Mouse (Mus musculus): ENCODE results near the gene Klrb1. TPM values are rescaled to one million over a fixed set of nuclear protein-coding genes. Genes with fewer than 3 reads are reported as not detected.
"Not testable (repeated sequence)": the region's sequence is repeated elsewhere in the genome, so short reads cannot be mapped to it uniquely, and the experiment has no call there.

Gene Klrb1
- 0.62 TPM in 1 of 2 replicates, not detected in the other for total RNA-seq (2015)
- 0.26 and 0.73 TPM in 2 replicates for total RNA-seq (2017)

- ATAC-seq (ENCODE audit: poor library complexity, severe bottlenecking) = no peak
Observed at GRCm38 (mm10) chr6:128722959-128723358, at the start of gene Klrb1. Gene Klrb1, minus strand, starts transcription at chr6:128723059.

GRCm38 (mm10) chr6:128769481-128770253 lies 46.8 kb upstream of the Klrb1 start:
- no peak for ATAC-seq (ENCODE audit: poor library complexity, severe bottlenecking)

GRCm38 (mm10) chr6:128768047-128768446 lies 45.2 kb upstream of the Klrb1 start:
- ATAC-seq (ENCODE audit: poor library complexity, severe bottlenecking) = no peak

GRCm38 (mm10) chr6:128766486-128767254 lies 43.8 kb upstream of the Klrb1 start:
- peak; percentile 75 for ATAC-seq (ENCODE audit: poor library complexity, severe bottlenecking)

- no peak for ATAC-seq (ENCODE audit: poor library complexity, severe bottlenecking)
Observed at GRCm38 (mm10) chr6:128765211-128765610, 42.4 kb upstream of the Klrb1 start.

- ATAC-seq (ENCODE audit: poor library complexity, severe bottlenecking) = no peak
Observed at GRCm38 (mm10) chr6:128764598-128764997, 41.7 kb upstream of the Klrb1 start.

GRCm38 (mm10) chr6:128763736-128764523 lies 41.1 kb upstream of the Klrb1 start:
- peak; percentile 58 for ATAC-seq (ENCODE audit: poor library complexity, severe bottlenecking)

- ATAC-seq (ENCODE audit: poor library complexity, severe bottlenecking) = not testable (repeated sequence)
Observed at GRCm38 (mm10) chr6:128762892-128763670, 40.2 kb upstream of the Klrb1 start.

GRCm38 (mm10) chr6:128761144-128761540 lies 38.3 kb upstream of the Klrb1 start:
- no peak for ATAC-seq (ENCODE audit: poor library complexity, severe bottlenecking)

GRCm38 (mm10) chr6:128760416-128761143 lies 37.7 kb upstream of the Klrb1 start:
- peak; percentile 76 for ATAC-seq (ENCODE audit: poor library complexity, severe bottlenecking)

GRCm38 (mm10) chr6:128760016-128760415 lies 37.2 kb upstream of the Klrb1 start:
- peak; percentile 48 for ATAC-seq (ENCODE audit: poor library complexity, severe bottlenecking)

- no peak for ATAC-seq (ENCODE audit: poor library complexity, severe bottlenecking)
Observed at GRCm38 (mm10) chr6:128759221-128759950, 36.5 kb upstream of the Klrb1 start.

GRCm38 (mm10) chr6:128755402-128755763 lies 32.5 kb upstream of the Klrb1 start:
- ATAC-seq (ENCODE audit: poor library complexity, severe bottlenecking) = not testable (repeated sequence)

- not testable (repeated sequence) for ATAC-seq (ENCODE audit: poor library complexity, severe bottlenecking)
Observed at GRCm38 (mm10) chr6:128754748-128755401, 32.0 kb upstream of the Klrb1 start.

GRCm38 (mm10) chr6:128754265-128754664 lies 31.4 kb upstream of the Klrb1 start:
- peak; percentile 91 for ATAC-seq (ENCODE audit: poor library complexity, severe bottlenecking)

GRCm38 (mm10) chr6:128753610-128754224 lies 30.9 kb upstream of the Klrb1 start:
- peak; percentile 93 for ATAC-seq (ENCODE audit: poor library complexity, severe bottlenecking)

- not testable (repeated sequence) for ATAC-seq (ENCODE audit: poor library complexity, severe bottlenecking)
Observed at GRCm38 (mm10) chr6:128747006-128747405, 24.1 kb upstream of the Klrb1 start.

GRCm38 (mm10) chr6:128737445-128737844 lies 14.6 kb upstream of the Klrb1 start:
- ATAC-seq (ENCODE audit: poor library complexity, severe bottlenecking) = no peak

All from megakaryocyte, adult 5-6 weeks (primary cell).